ENCODE assay signal across 10 mouse cellular contexts in genomic region chr2:92934312-92934982, GRCm38 (mm10). TPM values are rescaled to one million over a fixed set of nuclear protein-coding genes. Genes with fewer than 3 reads are reported as not detected.
DNase-seq lines count a peak whose midpoint lies in the region; ATAC-seq lines count a peak whose summit lies in the region.
"Had no signal": no experiment of that assay in that cellular context is flagged by ENCODE, and none has a peak within 500 bp of the region (broad histone marks: within the 10 kb centered on the region; RNA-seq: fewer than 3 reads in every experiment).

No protein-coding gene starts in this region.

- H3K4me2 ChIP-seq in kidney, embryonic 16.5 days (replicated peaks; ENCODE audit: low read depth, low read length): no peak overlapping the region
- H3K4me2 ChIP-seq in forebrain, embryonic 14.5 days (ENCODE audit: low read length): 0 out of 2 replicates have a peak overlapping the region, but pooled peaks have one; percentile 12
- H3K4me2 ChIP-seq: liver, embryonic 13.5 days had no signal

- WGBS in kidney, embryonic 16.5 days: 17% methylated on average over 10 of the region's 10 CpGs
- WGBS in forebrain, embryonic 14.5 days: 8% methylated on average over 10 of the region's 10 CpGs

- no peaks in the 10 kb centered on the region for H3K36me3 ChIP-seq in kidney, embryonic 16.5 days (ENCODE audit: insufficient read depth, low read length)
- H3K36me3 ChIP-seq in forebrain, embryonic 14.5 days (ENCODE audit: control insufficient read depth, insufficient read depth, low read length): no peaks in the 10 kb centered on the region
- H3K36me3 ChIP-seq: liver, embryonic 13.5 days had no signal

- ATAC-seq in kidney, embryonic 16.5 days (ENCODE audit: low FRiP score, low TSS enrichment): no peak
- ATAC-seq in forebrain, embryonic 14.5 days: peak; percentile 77

- H3K9ac ChIP-seq in kidney, embryonic 16.5 days (replicated peaks; ENCODE audit: low read length): no peak overlapping the region
- no peak overlapping the region for H3K9ac ChIP-seq in forebrain, embryonic 14.5 days (ENCODE audit: low read length)
- H3K9ac ChIP-seq: liver, embryonic 13.5 days had no signal

- intact Hi-C loops in heart, postnatal 25 days (cut with DNase I): no loop called here

- H3K27ac ChIP-seq in kidney, embryonic 16.5 days (ENCODE audit: low read length): no peak overlapping the region
- peak overlapping the region; percentile 24; the same call in 1 of the 2 replicates for H3K27ac ChIP-seq in forebrain, embryonic 14.5 days (ENCODE audit: low read depth, low read length)
- H3K27ac ChIP-seq: liver, embryonic 13.5 days had no signal

- H3K27me3 ChIP-seq in kidney, embryonic 16.5 days (ENCODE audit: insufficient read depth, low read length): no peaks in the 10 kb centered on the region
- no peaks in the 10 kb centered on the region for H3K27me3 ChIP-seq in forebrain, embryonic 14.5 days (replicated peaks; ENCODE audit: control insufficient read depth, insufficient read depth, low read length)
- H3K27me3 ChIP-seq: liver, embryonic 13.5 days had no signal

- H3K9me3 ChIP-seq in kidney, embryonic 16.5 days (ENCODE audit: low read length): no peaks in the 10 kb centered on the region
- no peaks in the 10 kb centered on the region for H3K9me3 ChIP-seq in forebrain, embryonic 14.5 days (replicated peaks; ENCODE audit: control insufficient read depth, low read length)
- H3K9me3 ChIP-seq: liver, embryonic 13.5 days had no signal

- no peak overlapping the region for H3K4me3 ChIP-seq in kidney, embryonic 16.5 days (ENCODE audit: low read length)
- no peak overlapping the region for H3K4me3 ChIP-seq in forebrain, embryonic 14.5 days (ENCODE audit: low read depth, low read length)
- H3K4me3 ChIP-seq: liver, embryonic 13.5 days had no signal

- peaks cover 21% of the 10 kb centered on the region for H3K4me1 ChIP-seq in kidney, embryonic 16.5 days (ENCODE audit: insufficient read depth, low read length)
- H3K4me1 ChIP-seq in forebrain, embryonic 14.5 days (ENCODE audit: control insufficient read depth, insufficient read depth, low read length): peaks cover 14% of the 10 kb centered on the region
- H3K4me1 ChIP-seq: liver, embryonic 13.5 days had no signal

- peak; percentile 42 for DNase-seq in kidney, postnatal 10 days
- peak; percentile 68 for DNase-seq in forebrain, embryonic 14.5 days (ENCODE audit: low spot score)
- peak; percentile 74 to 85 for DNase-seq in left cerebral cortex, adult 18-20 months (ENCODE audit: low spot score in 2 of 2)
- DNase-seq in right cerebral cortex, adult 2 months (ENCODE audit: low spot score in 2 of 2): peak; percentile 78 to 85
- no peak for DNase-seq in T-cell, adult 2 months (ENCODE audit: low spot score)
- DNase-seq in heart, postnatal 25 days (ENCODE audit: low spot score): no peak
- DNase-seq in thymus, postnatal 0 days (ENCODE audit: low spot score): no peak
- DNase-seq: heart, adult 11 months; liver, embryonic 13.5 days had no signal

RNA-seq across cellular contexts. Expression of gene Syt13, which starts 19.5 kb away (rescaled TPM):
- polyA plus RNA-seq in kidney, embryonic 16.5 days (2015; fragmentation: Nextera tagmentation; extraction: Ambion mirVana): 5.7 and 6.0 TPM in 2 replicates
- polyA plus RNA-seq in forebrain, embryonic 14.5 days (2014; fragmentation: Nextera tagmentation; extraction: Ambion mirVana): 35.4 and 36.8 TPM in 2 replicates
- 100 to 1,000 TPM; 191 to 202 TPM for total RNA-seq in left cerebral cortex, adult 18-20 months (2021)
- under 1 TPM; 0.18 to 0.25 TPM for total RNA-seq in heart, postnatal 25 days (2021)
- 22.7 and 28.2 TPM in 2 replicates for polyA plus RNA-seq in thymus, postnatal 0 days (2015; fragmentation: Nextera tagmentation; extraction: Ambion mirVana)

Comparison
In these comparisons a context has a peak if more than half of its experiments do, and no peak if none do; other contexts are left out.
1. DNase-seq: peak in kidney, postnatal 10 days (single experiment), forebrain, embryonic 14.5 days (single experiment), left cerebral cortex, adult 18-20 months (2 of 2) and right cerebral cortex, adult 2 months (2 of 2); none in T-cell, adult 2 months (single experiment), heart, postnatal 25 days (single experiment) and thymus, postnatal 0 days (single experiment).